Mouse (Mus musculus) lung, postnatal 36 days (tissue): ENCODE data around the gene 3300002I08Rik.
A peak's percentile ranks its signal among the peaks of the same experiment; 100 is the strongest.
"Not testable (repeated sequence)": the region's sequence is repeated elsewhere in the genome, so short reads cannot be mapped to it uniquely, and the experiment has no call there.

Experiments used
- DNase-seq: peaks from one replicate; pipeline ENCODE4 v3.0.0; 2022; ENCODE audit warnings: mixed read lengths

Gene 3300002I08Rik

DNA sequence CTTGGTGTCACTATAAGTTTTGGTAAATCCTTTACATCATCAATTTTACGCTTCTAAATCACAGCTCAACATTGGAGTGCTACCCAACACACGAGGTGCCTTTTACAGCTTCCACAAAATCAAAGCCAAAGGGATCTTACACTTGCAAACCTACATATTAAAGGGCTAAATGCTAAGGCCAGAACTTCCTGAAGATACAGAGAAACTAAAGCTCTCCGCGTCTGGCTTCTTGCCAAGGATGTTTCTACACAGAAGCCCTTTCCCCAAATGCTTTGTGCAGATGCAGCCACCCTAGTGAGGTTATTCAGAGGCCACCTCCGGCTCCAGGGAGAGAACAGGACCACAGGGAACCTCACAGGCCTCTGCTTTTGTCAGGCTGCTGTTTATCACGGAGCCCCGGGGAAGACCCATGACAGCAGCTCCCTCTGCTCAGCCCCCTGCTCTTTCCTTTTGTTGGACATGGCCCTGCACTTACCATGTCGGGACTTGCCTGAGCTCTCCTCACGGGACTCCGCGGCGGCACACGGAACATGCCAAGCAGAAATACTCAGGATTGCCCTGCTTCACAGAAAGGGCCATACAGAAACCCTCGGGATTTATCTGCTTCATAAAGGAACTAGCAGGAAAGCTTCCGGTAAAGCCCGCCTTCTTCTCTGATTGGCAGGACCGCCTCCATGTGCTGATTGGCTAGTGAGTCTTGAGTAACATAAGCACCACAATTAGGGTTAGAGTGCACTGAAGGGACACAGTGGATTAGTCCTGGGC, at the start of gene 3300002I08Rik:
Gene 3300002I08Rik (minus strand): TSS at position 653 of the 765 bp plus-strand sequence.
- DNase-seq = peak; percentile 97

DNA sequence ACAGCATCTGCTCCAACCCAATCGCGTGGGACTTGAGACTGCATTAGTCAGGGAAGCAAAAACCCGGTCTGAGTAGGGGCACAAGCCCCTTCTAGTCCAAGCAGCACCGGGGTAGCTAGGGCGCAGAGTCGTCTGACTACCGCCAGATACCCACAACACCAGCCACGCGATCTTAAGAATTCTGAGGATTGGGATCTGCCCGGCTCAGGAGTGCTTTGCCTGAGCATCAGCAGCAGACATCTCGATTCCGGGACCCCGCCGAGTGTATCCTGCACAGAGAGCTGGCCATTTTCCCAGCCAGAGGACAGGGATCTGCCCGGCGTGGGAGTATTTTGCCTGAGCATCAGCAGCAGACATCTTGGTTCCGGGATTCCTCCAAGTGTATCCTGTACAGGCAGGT, 49.6 kb upstream of the 3300002I08Rik start:
- DNase-seq = not testable (repeated sequence)

DNA sequence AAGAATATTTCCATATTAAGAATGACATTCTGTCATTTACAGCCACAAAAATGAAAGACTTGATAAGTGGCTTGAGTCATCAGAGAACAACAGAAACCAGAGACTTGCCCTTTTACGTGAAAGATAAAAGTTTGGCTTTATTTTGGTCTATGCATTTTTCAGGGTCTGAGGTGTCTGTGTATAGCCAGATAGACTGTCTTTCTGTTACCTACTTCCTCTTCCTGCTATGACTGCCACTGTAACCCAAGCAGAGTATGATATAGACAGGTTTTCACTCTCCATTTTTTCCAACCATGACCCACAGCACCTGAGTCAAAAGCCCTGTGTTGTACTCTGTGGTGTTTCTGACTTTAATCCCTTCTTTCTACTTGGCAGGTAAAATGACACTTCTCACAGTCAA, 27.6 kb upstream of the 3300002I08Rik start:
- DNase-seq = no peak

DNA sequence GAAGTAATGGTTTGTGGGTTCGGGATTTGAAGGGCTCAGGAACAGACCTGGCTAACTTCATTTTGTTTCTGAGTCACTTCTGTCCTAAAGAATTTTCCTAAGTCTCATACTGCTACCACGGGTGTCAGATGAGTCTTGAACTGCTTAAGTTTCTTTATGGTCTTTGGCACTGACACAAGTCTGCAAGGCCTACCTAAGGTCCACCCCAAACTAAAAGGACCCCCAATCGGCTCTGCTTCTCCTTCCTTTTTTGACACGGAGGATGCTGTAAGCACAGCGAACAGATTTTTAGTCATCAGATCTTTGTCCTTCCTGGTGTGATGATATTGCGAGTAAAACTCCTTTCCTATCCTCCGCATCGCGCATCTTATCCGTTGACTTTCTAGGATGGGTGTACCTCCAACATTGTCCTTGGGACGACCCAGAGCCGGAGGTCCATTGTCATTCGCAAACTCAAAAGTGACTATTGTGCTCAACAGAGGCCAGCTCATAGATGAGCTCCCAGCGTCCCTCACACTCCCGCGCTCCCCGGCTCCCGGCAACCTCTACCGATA, 23.1 kb upstream of the 3300002I08Rik start:
- not testable (repeated sequence) for DNase-seq

DNA sequence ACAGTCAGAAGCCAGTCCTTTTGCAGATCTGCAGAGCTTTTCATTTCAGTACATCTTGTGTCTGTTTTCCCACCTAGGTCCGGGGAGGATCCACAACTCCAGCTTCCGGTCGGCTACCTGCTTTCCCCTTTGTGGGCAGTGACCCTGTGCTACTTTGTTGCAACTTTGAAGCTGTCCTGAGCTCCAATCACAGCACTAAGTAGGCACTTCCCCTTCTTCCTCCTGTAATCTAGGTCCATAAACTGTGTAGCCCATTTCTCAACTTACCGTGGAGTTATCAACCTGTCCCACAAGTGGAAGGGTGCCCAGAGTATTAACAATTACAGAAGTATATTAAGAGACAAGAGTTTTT, 289 bp upstream of the 3300002I08Rik start:
- no peak for DNase-seq

DNA sequence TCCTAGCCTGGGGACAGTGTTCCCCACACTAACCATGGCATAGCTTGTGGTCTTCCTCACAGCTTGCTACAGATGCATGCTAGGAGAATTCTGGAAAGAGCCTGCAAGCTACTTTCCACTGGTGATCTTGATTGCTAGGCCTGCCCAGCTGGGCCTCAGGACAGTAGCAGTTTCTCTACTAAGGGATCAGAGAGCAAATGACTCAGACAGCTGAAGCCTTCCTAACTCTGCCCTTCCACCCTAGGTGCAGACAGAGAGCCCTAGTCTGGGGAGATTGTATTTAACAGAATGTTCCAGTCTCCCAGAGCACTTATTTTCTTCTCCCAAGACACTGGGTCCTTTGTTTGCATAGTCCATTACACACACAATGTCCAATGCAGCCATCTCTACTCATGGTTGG, 5.4 kb downstream of the 3300002I08Rik start:
- DNase-seq = not testable (repeated sequence)

DNA sequence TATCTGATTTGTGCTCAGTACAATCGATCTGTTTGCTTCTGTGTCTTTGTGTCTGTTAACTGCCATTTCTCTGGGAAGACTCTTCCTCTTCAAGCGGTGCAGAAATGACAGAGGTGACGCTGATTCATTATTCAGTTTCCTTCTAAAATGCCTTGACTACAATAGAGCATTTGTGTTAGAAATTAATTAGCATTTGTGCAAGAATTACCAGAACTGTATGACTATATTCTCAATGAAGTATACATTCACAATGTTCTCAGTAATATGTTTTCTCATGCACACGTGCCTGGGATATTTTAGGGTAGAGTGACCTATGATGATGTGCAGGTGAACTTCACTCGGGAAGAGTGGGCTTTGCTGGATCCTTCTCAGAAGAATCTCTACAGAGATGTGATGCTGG, 39.2 kb downstream of the 3300002I08Rik start, which contains the start of gene Gm10130:
Gene Gm10130 (plus strand): TSS at position 301 of the 400 bp plus-strand sequence.
- DNase-seq = no peak

DNA sequence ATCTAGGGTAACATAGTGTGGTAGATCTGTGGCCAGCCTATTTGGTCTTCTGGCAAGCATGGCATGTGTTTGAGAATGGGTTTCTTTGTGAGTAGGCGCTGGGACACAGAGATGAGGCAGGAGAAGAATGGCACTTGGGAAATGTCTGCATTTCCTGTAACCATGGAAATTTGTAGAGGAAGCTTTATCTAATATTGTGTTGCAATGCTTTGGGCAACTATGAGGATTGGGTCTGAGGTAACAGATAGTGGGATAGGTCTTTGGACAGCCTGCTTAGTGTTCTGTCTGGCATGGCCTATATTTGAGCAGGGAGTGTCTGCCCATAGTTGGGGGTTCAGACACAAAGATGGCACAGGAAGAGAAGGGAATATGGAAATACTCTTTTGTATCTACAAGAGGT, 43.6 kb downstream of the 3300002I08Rik start:
- no peak for DNase-seq

DNA sequence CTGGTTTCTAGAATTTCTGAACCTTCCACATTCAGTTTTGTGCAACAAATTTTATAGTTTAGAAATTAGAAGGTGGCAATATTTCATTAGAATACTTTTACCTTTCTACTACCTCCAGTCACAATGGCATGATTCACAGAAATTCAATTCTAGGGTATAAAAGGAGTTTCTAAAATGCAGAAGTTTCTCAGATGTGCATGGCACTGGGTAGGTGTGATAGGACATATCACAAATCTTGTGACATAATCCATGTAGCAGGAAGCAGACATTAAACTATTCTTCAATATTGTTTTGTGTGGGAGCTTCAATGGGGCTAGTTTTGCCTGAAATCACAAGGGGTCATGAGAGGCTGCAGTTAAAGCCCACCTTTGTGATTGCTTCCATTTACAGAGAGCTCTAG, 46.4 kb downstream of the 3300002I08Rik start:
- no peak for DNase-seq

DNA sequence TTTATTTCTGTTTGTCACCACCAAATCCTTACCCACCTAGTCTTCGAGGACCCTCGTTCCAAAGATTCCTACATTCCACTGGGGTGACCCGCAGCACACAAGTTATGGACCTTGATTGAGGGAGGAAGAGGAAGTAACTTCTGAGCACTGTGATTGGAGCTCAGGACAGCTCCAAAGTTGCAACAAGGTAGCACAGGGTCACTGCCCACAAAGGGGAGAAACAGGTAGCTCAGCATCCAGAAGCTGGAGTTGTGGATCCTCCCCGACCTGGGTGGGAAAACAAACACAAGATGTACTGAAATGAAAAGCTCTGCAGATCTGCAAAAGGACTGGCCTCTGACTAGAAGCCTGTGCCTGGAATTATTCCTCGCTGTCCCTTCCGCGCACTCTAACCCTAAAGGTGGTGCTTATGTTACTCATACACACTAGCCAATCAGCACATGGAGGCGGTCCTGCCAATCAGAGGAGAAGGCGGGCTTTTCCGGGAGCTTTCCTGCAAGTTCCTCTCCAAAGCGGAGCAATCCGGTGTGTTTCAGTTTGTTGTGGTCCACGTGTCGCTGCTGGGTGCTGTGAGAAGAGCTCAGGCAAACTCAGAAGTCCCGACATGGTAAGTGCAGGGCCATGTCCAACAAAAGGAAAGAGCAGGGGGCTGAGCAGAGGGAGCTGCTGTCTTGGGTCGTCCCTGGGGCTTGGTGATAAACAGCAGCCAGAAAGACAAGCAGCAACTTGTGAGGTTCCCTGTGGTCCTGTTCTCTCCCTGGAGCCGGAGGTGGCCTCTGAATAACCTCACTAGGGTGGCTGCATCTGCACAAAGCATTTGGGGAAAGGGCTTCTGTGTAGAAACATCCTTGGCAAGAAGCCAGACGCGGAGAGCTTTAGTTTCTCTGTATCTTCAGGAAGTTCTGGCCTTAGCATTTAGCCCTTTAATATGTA, 51.3 kb downstream of the 3300002I08Rik start:
- peak; percentile 97 for DNase-seq

DNA sequence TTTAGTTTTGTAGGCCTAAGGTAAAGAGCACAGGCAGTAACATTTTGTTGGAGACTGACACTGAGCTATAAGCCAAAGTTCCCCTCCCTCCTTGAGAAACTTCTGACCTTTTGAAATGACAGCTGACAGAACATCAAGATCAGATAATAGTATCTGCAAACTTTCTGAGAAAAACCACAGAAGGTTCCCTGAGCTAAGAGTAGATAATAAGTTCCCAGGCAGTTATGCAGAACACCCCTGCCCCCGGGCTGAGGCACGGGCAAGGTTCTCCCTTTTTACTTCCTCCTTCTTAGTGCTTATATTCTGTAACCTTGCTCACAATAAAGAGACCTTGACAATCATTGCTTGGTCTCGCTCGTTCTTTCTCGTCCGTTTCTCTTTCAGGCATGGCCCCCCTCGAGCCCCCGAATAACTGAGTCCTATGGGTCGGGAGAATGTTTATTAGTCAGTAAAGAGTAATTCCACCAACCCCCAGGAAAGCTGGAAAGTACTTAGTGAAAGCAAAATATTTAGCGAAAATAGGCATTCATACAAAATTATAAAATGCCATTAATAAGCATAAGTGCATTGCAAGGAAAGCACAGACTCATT, 55.3 kb downstream of the 3300002I08Rik start:
- DNase-seq = peak; percentile 54

DNA sequence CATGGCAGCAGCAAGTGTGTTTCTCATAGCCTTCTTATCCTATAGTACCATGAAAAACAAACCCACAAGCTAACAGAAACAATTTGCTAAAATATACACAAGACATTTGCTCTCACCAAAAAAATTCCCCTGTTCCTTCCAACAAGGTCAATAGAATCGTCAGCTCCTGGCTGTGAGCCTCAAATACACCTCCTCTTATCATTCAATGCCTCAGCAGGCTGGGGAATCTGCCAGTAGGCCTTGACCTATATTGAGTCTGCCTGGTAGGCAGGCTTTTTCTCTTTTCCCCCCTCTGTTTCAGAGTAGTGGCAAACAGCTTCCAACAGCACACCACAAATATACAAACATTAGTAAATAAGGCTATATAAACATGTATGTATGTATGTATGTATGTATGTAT, 63.5 kb downstream of the 3300002I08Rik start:
- no peak for DNase-seq

DNA sequence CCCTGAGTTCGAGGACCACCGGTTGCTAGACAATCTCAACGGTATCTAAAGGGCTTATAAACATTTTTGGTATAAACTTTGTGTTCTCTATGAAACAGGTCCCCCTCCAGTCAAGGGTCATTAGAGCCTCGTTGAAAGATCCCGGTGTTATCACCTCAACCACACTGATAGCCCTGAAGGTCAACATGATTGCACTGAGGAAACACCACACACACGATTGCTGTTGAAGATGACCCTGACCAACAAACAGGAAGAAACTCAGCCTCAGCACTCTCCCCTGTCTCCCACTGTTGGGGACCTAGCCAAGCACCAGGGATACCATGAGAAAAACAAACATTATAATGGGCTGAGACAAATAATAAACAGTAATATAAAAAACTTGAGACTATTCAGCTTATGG, 68.9 kb downstream of the 3300002I08Rik start:
- no peak for DNase-seq
